Mouse (Mus musculus) left cerebral cortex, postnatal 36 days (tissue): ENCODE results near the gene Cryab. TPM values are rescaled to one million over a fixed set of nuclear protein-coding genes. Genes with fewer than 3 reads are reported as not detected.

ENCODE experiments used
- DNase-seq, 2 experiments: peaks; one replicate each; pipeline ENCODE4 v3.0.0; 2021 to 2022; ENCODE audit warnings: low spot score in 2 of 2, mixed read lengths in 1 of 2
- intact Hi-C: fragments of 180-260 bp; cut with DNase I; formaldehyde crosslinking; loops from one replicate; pipeline ENCODE4 v1.15.1; 2025
- total RNA-seq, 2 experiments: library from RNA; stranded (reverse); gene quantifications; 2 replicates each; pipeline ENCODE4 v1.2.3; 2021

Gene Cryab
- total RNA-seq, 2 experiments from 2014 or later, result 151 to 182 TPM

GRCm38 (mm10) chr9:50740867-50741784 lies 10.0 kb upstream of the Cryab start:
- peak; percentile 27 for DNase-seq
- intact Hi-C loops, result no loop called here

DNA sequence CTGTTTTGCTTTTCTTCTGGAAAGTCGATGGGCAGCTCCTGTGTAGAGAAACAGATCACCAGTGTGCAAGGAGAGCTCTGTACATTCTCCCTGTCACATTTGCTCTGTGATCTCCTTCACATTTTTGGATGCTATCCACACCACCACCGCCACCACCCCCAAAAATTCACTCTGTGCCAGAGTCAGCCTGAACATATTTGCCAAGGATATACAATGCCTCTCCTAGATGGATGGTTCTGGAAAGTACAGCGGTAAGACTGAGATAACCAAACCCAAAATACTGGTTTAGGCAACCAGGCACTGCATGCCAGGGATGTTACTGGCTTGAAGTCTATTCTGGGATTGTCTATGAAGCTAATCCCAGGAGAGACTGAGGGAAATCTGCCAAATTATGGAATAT lies 8.9 kb upstream of the Cryab start:
- intact Hi-C loops, result no loop called here
- no peak for DNase-seq

DNA sequence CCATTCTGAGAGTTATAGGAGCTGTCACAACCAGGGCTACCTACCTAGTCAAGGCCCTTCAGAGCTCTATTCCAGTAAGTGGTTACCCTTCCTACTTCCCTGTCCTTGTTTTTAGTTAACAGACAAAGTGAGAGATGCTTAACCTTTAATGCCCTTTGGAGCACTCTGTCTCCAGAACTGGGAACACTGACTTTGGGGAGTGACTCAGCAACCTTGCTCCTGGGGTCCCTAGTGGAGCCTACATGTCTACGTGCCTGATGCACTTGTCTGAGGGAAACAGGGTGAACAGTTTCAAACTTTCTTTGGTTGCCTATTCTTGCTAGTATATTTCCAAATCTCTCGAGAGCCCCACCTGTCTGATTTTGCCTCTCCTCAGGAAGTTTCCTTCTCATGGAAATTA lies 8.4 kb upstream of the Cryab start:
- no peak for DNase-seq
- intact Hi-C loops, result no loop called here

DNA sequence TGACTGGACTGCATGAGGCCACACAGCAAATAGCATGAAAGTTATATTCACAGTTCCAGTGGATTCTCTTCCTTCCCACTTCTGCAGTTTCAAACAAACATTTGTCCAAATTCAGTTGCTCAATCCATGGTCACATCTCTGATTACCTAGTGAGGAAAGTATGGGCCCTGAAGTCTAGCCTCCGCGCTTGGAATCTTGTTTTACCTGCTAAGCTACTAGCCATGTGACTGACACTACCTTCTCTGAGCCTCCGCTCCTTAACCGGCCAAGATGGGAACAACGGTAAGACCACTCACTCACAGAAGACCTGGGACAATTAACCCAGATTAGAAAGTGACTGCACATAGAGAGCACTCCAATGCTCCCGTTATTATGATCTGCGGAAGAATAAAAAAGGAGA lies 5.3 kb upstream of the Cryab start:
- intact Hi-C loops, result no loop called here
- DNase-seq, result no peak

DNA sequence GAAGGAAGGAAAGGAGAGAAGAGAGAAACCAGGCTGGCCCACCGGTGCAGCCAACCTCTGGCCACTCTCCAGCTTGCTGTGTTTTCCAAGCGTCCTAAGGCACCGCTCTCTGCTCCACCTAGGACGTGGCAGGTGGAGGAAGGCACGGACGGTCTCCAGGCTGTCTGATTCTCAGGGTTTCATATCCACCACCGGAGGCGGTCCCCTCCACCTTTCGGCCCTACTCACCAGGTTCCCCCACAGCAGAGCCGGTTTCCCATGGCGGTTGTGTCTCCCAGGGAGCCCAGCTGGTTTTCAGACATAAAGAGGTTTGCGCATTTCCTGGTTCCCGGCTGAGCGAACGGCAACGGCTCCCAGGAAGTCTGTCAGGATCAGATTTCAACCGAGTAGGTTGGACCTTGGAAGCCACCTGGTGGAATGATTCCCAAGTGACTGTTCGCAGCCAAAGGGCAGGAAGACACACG lies 4.9 kb upstream of the Cryab start, which contains the start of gene 2310030G06Rik:
Gene 2310030G06Rik (minus strand): TSS at position 323 of the 464 bp plus-strand sequence.
- DNase-seq, result no peak
- intact Hi-C loops, result no loop called here

DNA sequence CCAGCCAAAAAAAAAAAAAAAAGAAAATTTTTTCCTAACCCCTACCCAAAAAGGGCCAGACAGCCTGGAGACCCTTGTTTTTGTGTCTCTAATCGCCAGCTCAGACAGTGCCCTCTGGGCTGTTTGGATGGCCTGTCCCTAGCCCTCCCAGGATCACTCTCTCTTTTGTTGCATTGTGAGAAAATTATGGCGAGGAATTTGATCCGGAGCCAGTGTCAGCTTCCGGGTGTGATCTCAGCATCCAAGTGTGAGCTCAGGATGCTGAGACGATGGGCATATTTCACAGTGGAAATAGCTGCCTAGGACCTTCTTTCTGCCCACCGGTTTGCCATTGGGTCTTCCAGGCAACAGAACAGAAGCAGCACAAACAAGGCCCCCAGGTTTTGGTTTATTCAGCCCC lies 419 bp upstream of the Cryab start:
- intact Hi-C loops, result no loop called here
- DNase-seq, result no peak

- intact Hi-C loops, result no loop called here
- no peak for DNase-seq
Observed at GRCm38 (mm10) chr9:50752054-50752602, 1.0 kb downstream of the Cryab start, which contains the start of gene Hspb2. Gene Hspb2 (minus strand): TSS chr9:50752354.

DNA sequence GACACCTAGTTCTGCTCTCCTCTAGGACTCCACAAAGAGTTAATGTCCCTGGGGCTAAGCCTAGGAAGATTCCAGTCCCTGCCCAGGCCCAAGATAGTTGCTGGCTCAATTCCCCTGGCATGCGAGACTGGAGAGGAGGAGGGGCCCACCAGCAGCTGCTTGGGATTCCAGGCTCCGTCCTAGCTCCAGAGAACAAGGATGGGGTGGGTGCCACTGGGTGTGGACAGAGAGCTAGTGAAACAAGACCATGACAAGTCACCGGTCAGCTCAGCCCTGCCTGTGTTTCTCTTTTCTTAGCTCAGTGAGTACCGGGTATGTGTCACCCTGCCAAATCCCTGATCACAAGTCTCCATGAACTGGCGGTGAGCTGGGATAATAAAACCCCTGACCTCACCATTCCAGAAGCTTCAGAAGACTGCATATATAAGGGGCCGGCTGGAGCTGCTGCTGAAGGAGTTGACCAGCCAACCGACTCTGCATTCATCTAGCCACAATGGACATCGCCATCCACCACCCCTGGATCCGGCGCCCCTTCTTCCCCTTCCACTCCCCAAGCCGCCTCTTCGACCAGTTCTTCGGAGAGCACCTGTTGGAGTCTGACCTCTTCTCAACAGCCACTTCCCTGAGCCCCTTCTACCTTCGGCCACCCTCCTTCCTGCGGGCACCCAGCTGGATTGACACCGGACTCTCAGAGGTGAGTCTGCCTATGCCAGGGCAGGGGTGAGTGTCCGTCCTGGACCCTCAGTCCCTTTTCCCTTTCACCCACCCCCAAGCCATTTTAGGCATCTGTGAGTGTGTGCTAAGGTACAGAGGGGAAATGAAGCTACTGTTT lies 1.9 kb downstream of the Cryab start:
- DNase-seq, result peak; percentile 70 to 76
- intact Hi-C loops, result no loop called here

GRCm38 (mm10) chr9:50753947-50754346 lies 2.8 kb downstream of the Cryab start:
- DNase-seq, result no peak
- intact Hi-C loops, result no loop called here

GRCm38 (mm10) chr9:50756711-50757110 lies 5.6 kb downstream of the Cryab start:
- intact Hi-C loops, result no loop called here

GRCm38 (mm10) chr9:50761520-50762243 lies 10.6 kb downstream of the Cryab start:
- intact Hi-C loops, result no loop called here
- DNase-seq, result no peak

More at GRCm38 (mm10) chr9:50756711-50757110, 5.6 kb downstream of the Cryab start:
- DNase-seq, result no peak

GRCm38 (mm10) chr9:50763331-50763730 lies 12.2 kb downstream of the Cryab start:
- DNase-seq, result no peak
- intact Hi-C loops, result no loop called here

DNA sequence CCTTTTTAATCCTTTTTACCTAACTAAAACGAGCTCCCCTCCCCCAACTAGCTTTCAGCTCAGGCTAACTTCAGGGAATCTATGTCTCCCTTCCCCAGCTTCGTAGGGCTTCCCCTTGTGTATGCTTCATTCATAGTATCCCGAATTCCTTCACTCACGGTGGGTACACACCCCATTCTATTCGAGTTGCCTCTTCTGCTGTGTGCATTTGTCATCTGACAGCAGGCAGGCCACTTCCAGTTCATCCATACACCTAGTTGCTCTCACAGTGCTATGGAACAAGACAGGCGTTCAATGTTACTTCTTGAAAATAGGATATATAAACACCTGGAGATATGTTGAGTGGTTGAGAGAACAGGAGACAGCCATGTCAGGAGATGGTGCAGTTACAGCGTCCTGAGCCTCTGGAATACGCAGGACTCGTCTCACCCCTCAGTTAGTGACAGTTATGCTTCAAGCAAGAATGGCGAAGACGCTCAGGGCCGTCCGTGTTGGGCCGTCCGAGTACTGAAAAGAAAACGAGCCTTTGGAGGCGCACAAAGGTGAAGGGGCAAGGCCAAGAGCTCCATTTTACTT lies 16.5 kb downstream of the Cryab start:
- intact Hi-C loops, result loop anchor here (2.0 to 5.0 kb wide), 2 partner anchors 40 to 69 kb away; no protein-coding TSS in a partner anchor
- DNase-seq, result peak in 1 of 2 experiments; percentile 18

GRCm38 (mm10) chr9:50768107-50769002 lies 17.2 kb downstream of the Cryab start, which contains the start of gene Fdxacb1:
Gene Fdxacb1 (plus strand): TSS chr9:50768236.
- peak; percentile 98 to 99 for DNase-seq
- intact Hi-C loops, result loop anchor here (2.0 to 5.0 kb wide), 2 partner anchors 41 to 70 kb away; no protein-coding TSS in a partner anchor

GRCm38 (mm10) chr9:50770011-50770410 lies 18.9 kb downstream of the Cryab start:
- intact Hi-C loops, result no loop called here
- no peak for DNase-seq

- intact Hi-C loops, result no loop called here
- no peak for DNase-seq
Observed at GRCm38 (mm10) chr9:50774026-50774462, 22.9 kb downstream of the Cryab start.

GRCm38 (mm10) chr9:50774991-50775612 lies 24.0 kb downstream of the Cryab start, which contains the start of the genes Alg9 and 1110032A03Rik:
Gene Alg9 (plus strand): TSS chr9:50775019.
Gene 1110032A03Rik (minus strand): TSS chr9:50775520.
- intact Hi-C loops, result no loop called here
- DNase-seq, result peak; percentile 90 to 93
